Mouse (Mus musculus) heart, embryonic 10.5 days (tissue): ENCODE measurements around the gene Map3k14. TPM values are rescaled to one million over a fixed set of nuclear protein-coding genes. Genes with fewer than 3 reads are reported as not detected.
"Not testable (repeated sequence)": the region's sequence is repeated elsewhere in the genome, so short reads cannot be mapped to it uniquely, and the experiment has no call there.

Source experiments
- DNase-seq: peaks from one replicate; pipeline ENCODE4 v3.0.0-alpha.2; 2017; ENCODE audit warnings: low spot score
- H3K27ac ChIP-seq: fragments of 300-500 bp; sonication (generic); 2 replicates; pipeline ENCODE4 v1.5.1; 2016; ENCODE audit warnings: mild to moderate bottlenecking
- H3K27me3 ChIP-seq: fragments of 300-500 bp; sonication (generic); 2 replicates; pipeline ENCODE4 v1.6.1; 2016; ENCODE audit warnings: mild to moderate bottlenecking; ENCODE audit not compliant: poor library complexity, insufficient read depth, severe bottlenecking
- H3K36me3 ChIP-seq: fragments of 300-500 bp; sonication (generic); 2 replicates; pipeline ENCODE4 v1.6.1; 2016; ENCODE audit warnings: mild to moderate bottlenecking, moderate library complexity
- H3K4me1 ChIP-seq: fragments of 300-500 bp; sonication (generic); 2 replicates; pipeline ENCODE4 v1.6.1; 2016; ENCODE audit warnings: mild to moderate bottlenecking
- H3K4me3 ChIP-seq: fragments of 300-500 bp; sonication (generic); 2 replicates; pipeline ENCODE4 v1.5.1; 2016; ENCODE audit warnings: mild to moderate bottlenecking, moderate library complexity
- H3K9me3 ChIP-seq: fragments of 300-500 bp; sonication (generic); 2 replicates; pipeline ENCODE4 v1.6.1; 2016; ENCODE audit warnings: mild to moderate bottlenecking, moderate library complexity
- WGBS: fragments of 180-500 bp; shearing (Covaris S2); methylation state at CpG from one replicate; pipeline ENCODE4 v1.1.7; 2016; 5-methylcytosine and 5-hydroxymethylcytosine counted together
- polyA plus RNA-seq: library from polyadenylated mRNA; unstranded; fragments of >200 nt; fragmentation: Nextera tagmentation; extraction: Ambion mirVana; gene quantifications from 2 replicates; pipeline ENCODE4 v1.2.1, GENCODE M21; 2016

Gene Map3k14
- polyA plus RNA-seq, 1 experiment from 2014 or later, result 2.1 TPM

DNA sequence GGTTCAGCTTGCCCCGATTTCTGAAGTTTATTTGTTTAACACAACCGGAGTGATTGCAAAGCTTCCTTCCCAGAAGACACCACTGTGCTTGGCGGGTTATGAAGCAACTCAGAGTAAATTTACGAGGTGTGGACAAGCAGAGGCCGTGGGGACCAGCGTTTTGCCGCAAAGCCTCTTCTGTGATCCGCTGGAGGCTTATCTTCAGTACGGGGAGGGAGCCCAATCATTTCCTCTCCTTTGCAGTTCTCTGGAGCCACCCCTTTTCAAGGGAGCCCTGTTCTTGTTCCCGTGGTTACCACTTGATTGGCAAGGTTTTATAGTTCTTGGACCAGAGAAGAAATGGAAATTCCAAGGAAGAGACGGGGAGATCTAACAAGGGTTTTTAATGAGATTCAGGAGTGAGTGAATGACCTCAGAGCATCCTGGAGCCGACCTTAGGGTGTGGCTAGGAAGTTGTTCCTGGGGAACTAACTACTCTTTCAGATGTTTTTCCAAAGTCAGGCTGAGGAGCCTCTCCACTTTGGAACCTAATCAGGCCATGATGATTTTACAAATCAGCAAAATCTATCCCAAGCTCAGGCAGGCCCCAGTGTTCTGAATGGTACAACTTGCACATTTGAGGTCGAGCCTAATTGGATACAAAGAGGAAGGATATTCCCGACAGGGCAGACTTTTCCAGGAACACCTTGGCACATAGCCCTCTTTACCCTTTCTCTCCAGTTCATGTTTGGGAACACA lies 25.0 kb upstream of the Map3k14 start:
- peak overlapping the region; percentile 16; the same call in 1 of the 2 replicates for H3K27ac ChIP-seq
- H3K9me3 ChIP-seq, result no peaks in the 10 kb centered on the region
- 0 out of 2 replicates have a peak, but pooled peaks cover 6% of the 10 kb centered on the region for H3K27me3 ChIP-seq
- H3K4me1 ChIP-seq, result peaks cover 13% of the 10 kb centered on the region
- H3K4me3 ChIP-seq, result peak overlapping the region; percentile 22; the same call in 1 of the 2 replicates
- WGBS, result 17% methylated on average over 14 of the region's 14 CpGs
- DNase-seq, result no peak
- H3K36me3 ChIP-seq, result no peaks in the 10 kb centered on the region

DNA sequence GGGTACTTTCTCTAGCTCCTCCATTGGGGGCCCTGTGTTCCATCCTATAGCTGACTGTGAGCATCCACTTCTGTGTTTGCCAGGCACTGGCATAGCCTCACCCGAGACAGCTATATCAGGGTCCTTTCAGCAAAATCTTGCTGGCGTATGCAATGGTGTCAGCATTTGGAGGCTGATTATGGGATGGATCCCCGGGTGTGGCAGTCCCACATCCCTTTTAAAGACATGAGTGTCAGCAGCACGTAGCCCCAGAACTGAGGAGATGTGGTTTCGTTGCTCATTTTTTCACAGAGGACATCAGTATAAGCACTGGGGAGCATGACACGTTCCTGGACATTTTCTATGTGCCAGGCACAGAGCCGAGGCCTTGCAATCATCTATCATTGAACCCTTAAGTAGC lies 23.6 kb upstream of the Map3k14 start:
- H3K27me3 ChIP-seq, H3K36me3 ChIP-seq, H3K4me3 ChIP-seq, DNase-seq, H3K27ac ChIP-seq, H3K9me3 ChIP-seq: not testable (repeated sequence)
- H3K4me1 ChIP-seq, result peaks cover 19% of the 10 kb centered on the region
- WGBS, result 86% methylated on average over 7 of the region's 7 CpGs

DNA sequence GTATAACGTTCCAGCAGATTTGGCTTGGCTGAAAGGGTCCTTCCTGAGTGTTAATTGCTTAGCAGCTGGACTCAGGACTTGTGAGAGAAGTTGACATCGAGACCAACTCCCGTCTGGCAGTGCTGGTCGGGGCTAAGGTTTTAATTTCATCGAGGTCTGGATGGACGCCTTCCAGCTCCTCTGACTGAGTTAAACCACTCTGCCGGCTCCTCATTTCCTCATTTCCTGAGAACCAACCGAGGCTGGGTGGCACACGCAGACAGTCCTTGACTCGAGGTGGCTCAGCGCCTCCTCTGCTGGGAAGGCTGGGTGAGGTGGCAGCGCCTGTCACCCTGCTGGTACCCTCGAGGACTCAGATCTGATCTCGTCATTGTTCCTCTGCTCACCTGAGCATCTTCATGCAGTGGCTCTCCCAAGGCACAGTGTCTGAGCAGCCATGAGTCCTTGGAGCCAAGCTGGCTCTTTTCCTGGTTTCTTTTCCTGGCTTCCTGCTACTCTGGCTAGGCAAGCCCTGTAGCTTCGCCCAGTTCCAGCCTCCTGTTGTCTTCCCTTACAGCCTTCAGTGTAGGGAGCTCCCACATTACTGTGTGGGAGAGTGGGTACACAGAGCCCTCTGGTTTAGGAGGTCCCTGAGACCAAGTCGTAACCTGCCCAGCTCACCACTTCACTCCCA lies 21.2 kb upstream of the Map3k14 start:
- DNase-seq, result no peak
- WGBS, result 66% methylated on average over 16 of the region's 16 CpGs
- H3K9me3 ChIP-seq, result no peaks in the 10 kb centered on the region
- H3K4me3 ChIP-seq, result no peak overlapping the region
- H3K27me3 ChIP-seq, result 0 out of 2 replicates have a peak, but pooled peaks cover 6% of the 10 kb centered on the region
- H3K36me3 ChIP-seq, result no peaks in the 10 kb centered on the region
- peaks cover 26% of the 10 kb centered on the region for H3K4me1 ChIP-seq
- H3K27ac ChIP-seq, result no peak overlapping the region

DNA sequence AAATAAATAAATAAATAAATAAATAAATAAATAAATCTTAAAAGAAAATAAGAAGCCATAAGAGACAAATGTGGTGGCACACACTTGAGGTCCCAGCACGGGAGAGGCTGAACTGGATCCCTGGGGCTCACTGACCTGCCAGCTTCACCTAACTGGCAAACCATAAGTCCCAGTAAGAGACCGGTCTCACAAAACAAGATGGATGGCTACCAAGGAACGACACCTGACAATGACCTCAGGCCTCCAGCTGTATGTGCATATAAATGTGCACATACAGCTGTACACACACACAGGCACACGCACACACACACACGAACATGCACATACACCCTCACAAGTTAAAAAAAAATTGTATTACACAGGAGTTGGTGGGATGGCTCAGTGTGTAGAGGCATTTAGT lies 19.6 kb upstream of the Map3k14 start:
- Histone ChIP-seq H3K9me3 (no peaks in the 10 kb centered on the region), H3K4me3 (no peak overlapping the region), H3K27me3 (peaks cover 16% of the 10 kb centered on the region; the same call in 1 of the 2 replicates), H3K27ac (no peak overlapping the region), H3K36me3 (no peaks in the 10 kb centered on the region), H3K4me1 (peaks cover 17% of the 10 kb centered on the region)
- DNase-seq, result no peak
- 95% methylated on average over 5 of the region's 5 CpGs for WGBS

DNA sequence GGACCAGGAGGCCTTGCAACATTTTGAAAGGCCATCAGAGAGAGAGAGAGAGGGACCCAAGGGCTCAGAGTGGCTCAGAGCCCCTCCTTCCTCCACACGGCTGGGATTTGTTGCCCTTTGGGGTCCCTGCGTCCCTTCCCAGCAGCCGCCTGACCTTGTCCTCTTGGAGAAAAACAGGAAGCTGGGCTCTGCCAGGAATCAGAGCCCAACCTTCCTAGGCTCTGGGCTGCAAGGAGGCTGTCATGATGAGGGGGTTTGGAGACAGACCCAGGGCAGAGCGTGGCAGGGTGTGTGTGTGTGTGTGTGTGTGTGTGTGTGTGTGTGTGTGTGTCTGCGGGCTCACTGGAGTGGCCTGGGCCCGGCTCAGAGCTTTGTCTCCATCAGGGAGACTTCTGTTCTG lies 18.7 kb upstream of the Map3k14 start:
- Histone ChIP-seq H3K36me3 (no peaks in the 10 kb centered on the region), H3K27me3 (peaks cover 18% of the 10 kb centered on the region; the same call in 1 of the 2 replicates), H3K4me1 (peaks cover 19% of the 10 kb centered on the region), H3K9me3 (no peaks in the 10 kb centered on the region), H3K4me3 (no peak overlapping the region), H3K27ac (peak overlapping the region; percentile 64)
- WGBS, result 31% methylated on average over 5 of the region's 6 CpGs
- no peak for DNase-seq

DNA sequence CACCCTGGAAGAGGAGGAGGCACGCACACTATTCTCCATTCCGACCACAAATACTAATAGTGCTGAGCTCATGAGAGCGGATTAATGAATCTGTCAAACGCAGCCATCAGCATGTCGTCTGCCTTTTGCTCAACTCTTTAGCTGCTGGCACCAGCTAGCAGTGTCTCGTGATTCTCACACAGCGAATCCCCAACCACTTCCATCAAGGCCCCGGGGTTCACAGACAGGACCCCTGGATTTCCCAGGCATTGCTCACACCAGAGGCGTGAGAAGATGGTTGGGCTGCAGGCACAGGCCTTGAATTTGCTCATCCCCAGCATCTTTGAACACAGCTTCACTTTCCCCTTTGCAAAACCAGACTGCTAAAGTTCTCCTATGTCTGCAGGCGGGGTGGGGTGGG lies 18.0 kb upstream of the Map3k14 start:
- peak overlapping the region; percentile 64 for H3K27ac ChIP-seq
- H3K9me3 ChIP-seq, result no peaks in the 10 kb centered on the region
- no peak for DNase-seq
- H3K36me3 ChIP-seq, result no peaks in the 10 kb centered on the region
- H3K4me1 ChIP-seq, result peaks cover 19% of the 10 kb centered on the region
- WGBS, result 88% methylated on average over 10 of the region's 10 CpGs
- peaks cover 18% of the 10 kb centered on the region; the same call in 1 of the 2 replicates for H3K27me3 ChIP-seq
- H3K4me3 ChIP-seq, result no peak overlapping the region

DNA sequence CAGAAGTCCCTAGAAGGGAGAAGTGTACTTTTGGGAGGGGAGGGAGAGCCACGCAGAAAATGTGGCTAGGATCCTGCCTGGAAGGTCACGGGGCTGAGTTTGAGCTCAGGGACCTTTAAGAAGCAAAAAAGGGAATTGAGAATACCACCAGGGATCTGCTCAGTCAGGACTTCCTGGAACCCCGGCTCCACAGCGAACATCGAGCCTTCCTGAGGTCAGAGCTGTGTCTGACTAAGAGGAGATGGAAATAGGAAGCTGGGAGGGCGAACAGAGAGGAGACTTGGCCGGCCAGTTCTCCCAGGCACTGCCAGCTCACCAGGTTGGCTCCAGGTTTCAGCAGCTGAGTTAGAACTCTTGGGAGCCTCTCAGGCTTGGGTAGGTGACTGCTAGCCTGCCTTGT lies 14.5 kb upstream of the Map3k14 start:
- Histone ChIP-seq H3K36me3 (no peaks in the 10 kb centered on the region), H3K27ac (0 out of 2 replicates have a peak overlapping the region, but pooled peaks have one; percentile 16), H3K27me3 (peaks cover 18% of the 10 kb centered on the region; the same call in 1 of the 2 replicates), H3K9me3 (no peaks in the 10 kb centered on the region), H3K4me1 (peaks cover 19% of the 10 kb centered on the region), H3K4me3 (no peak overlapping the region)
- no peak for DNase-seq
- 52% methylated on average over 7 of the region's 7 CpGs for WGBS

DNA sequence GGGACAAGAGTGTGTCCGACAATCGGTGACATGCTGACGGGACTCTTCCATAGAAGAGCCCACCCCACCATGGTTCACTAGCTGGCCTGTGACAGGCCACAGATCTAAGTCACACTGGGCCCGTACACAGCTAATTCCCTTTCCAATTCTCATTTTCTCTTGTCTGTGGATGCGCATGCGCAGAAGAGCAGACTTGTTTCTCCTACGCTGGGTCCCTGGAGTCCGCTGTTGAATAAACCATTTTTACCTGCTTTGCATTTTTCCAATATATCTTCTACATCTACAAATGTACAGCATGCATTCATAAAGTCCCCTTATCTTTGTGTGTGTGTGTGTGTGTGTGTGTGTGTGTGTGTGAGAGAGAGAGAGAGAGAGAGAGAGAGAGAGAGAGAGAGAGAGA lies 9.2 kb upstream of the Map3k14 start:
- no peaks in the 10 kb centered on the region for H3K4me1 ChIP-seq
- WGBS, result 86% methylated on average over 8 of the region's 8 CpGs
- H3K27me3 ChIP-seq, result 0 out of 2 replicates have a peak, but pooled peaks cover 7% of the 10 kb centered on the region
- DNase-seq, result no peak
- no peaks in the 10 kb centered on the region for H3K9me3 ChIP-seq
- H3K4me3 ChIP-seq, result no peak overlapping the region
- no peak overlapping the region for H3K27ac ChIP-seq
- no peaks in the 10 kb centered on the region for H3K36me3 ChIP-seq

DNA sequence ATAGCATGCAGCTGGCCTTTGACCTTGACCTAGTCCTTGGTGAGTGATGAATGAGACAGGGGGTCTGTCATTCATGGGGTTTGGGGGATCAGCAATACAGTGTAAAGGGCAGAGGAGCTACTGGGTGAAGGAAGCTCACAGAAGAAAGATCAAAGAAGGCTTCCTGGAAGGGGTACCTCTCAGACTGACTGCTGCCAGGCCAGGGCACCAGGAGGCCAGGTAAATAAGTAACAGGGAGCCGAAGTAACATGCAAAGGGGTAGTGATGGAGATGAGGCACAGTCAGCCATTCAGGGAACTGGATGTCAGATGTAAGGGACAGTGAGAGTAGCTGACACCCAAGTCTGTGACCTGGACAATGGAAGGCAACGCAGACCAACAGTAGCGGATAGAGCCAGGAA lies 5.6 kb upstream of the Map3k14 start:
- H3K27ac ChIP-seq, result no peak overlapping the region
- WGBS, result 79% methylated on average over 3 of the region's 3 CpGs
- DNase-seq, result no peak

DNA sequence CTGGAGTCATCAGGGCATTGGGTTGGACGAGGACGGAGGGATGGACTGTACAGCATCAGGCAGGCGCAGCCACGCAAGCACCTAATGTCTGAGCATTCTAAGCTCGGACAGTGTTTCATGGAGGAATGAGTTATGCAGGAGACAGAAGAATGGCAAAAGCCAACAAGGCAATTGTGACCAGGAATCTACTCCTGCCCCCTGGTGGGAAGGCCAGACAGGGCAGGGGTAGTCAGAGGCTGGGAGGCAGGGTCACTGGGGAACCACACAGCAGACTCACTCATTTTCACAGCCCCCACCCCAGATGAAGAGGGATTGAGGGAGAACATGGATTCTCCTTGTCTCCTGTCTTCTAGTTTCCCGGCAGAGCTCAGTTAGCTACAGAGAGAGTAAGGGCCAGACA lies 4.7 kb upstream of the Map3k14 start:
- Histone ChIP-seq H3K9me3 (no peaks in the 10 kb centered on the region), H3K36me3 (no peaks in the 10 kb centered on the region), H3K27me3 (0 out of 2 replicates have a peak, but pooled peaks cover 4% of the 10 kb centered on the region), H3K27ac (no peak overlapping the region), H3K4me1 (peaks cover 19% of the 10 kb centered on the region), H3K4me3 (no peak overlapping the region)
- no peak for DNase-seq
- 67% methylated on average over 6 of the region's 6 CpGs for WGBS

More for the DNA sequence above, 5.6 kb upstream of the Map3k14 start:
- Histone ChIP-seq H3K4me1 (peaks cover 13% of the 10 kb centered on the region), H3K9me3 (no peaks in the 10 kb centered on the region), H3K27me3 (0 out of 2 replicates have a peak, but pooled peaks cover 4% of the 10 kb centered on the region), H3K36me3 (no peaks in the 10 kb centered on the region), H3K4me3 (no peak overlapping the region)

DNA sequence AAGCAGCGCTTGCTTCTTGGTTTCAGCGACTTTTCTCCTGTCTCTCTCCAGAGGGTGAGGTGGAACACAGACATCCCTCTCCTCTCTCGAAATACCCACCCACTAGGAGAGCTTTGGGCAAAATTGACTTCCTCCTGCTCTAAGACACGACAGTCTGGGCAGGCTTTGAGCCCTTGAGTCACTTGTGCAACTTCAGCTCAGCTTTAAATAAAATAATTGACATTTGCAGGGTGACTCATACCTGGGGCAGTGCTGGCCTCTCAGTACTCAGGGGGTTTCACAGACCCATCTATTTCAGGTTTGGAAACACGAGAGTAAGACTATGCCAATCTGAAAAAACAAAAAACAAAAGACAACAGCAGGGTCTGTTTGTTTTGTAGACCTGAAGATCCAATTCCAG lies 2.2 kb upstream of the Map3k14 start:
- Histone ChIP-seq H3K9me3 (no peaks in the 10 kb centered on the region), H3K4me1 (peaks cover 33% of the 10 kb centered on the region), H3K4me3 (no peak overlapping the region), H3K27ac (no peak overlapping the region), H3K36me3 (no peaks in the 10 kb centered on the region), H3K27me3 (0 out of 2 replicates have a peak, but pooled peaks cover 4% of the 10 kb centered on the region)
- no peak for DNase-seq
- WGBS, result 73% methylated on average over 5 of the region's 5 CpGs

DNA sequence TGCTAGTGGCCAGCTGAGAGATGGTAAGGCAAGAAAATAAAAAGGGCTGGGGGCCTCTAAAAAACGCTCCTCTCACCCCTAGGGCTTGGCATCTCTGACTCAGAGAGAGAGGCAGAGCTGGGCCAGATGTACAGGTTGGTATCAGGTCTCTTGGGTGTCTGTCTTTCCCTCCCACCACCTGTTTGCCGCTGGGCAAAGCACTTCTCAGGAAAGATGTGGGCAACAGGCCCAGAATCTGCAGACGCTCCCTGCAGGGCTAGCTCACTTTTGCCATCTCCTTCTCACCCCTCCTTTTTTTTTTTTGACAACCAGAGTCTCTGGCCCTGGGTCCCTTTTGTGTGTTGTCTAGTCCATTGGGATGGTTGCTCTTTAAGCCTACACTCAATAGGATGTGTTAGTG lies 1.6 kb upstream of the Map3k14 start:
- Histone ChIP-seq H3K36me3 (no peaks in the 10 kb centered on the region), H3K4me3 (no peak overlapping the region), H3K27ac (no peak overlapping the region), H3K9me3 (no peaks in the 10 kb centered on the region), H3K4me1 (peaks cover 36% of the 10 kb centered on the region), H3K27me3 (0 out of 2 replicates have a peak, but pooled peaks cover 4% of the 10 kb centered on the region)
- 84% methylated on average over 3 of the region's 3 CpGs for WGBS
- DNase-seq, result no peak

DNA sequence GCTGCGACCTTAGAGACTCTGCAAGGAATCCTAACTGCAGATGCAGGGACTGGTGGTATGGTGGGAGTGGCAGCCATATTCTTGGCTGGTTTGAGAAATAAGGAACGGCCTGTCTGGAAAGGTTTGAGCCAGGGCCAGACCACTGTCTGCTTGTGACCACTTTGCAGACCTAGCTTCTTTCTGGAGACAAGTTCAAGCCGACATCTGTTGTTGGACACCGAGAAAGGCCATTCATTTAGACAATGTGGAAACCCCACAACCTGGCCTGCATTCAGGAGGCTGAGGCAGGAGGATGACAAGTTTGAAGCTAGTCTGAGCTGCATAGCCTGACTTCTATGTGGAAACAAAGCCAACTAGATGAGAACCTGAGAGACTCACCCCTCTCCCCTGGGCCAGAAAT lies 1.1 kb upstream of the Map3k14 start:
- Histone ChIP-seq H3K27me3 (0 out of 2 replicates have a peak, but pooled peaks cover 4% of the 10 kb centered on the region), H3K27ac (peak overlapping the region; percentile 92; the same call in 1 of the 2 replicates), H3K36me3 (no peaks in the 10 kb centered on the region), H3K4me1 (peaks cover 41% of the 10 kb centered on the region), H3K4me3 (peak overlapping the region; percentile 76; the same call in 1 of the 2 replicates), H3K9me3 (no peaks in the 10 kb centered on the region)
- no peak for DNase-seq
- 80% methylated on average over 4 of the region's 4 CpGs for WGBS
